Mouse (Mus musculus) hindbrain, postnatal 0 days (tissue): ENCODE measurements at regions not wholly inside any gene's neighbourhood (a gene's known extent, or its start where the extent isn't known, plus 50 kb on each side); places are given as distances from the start of the nearest gene placed in this dataset.

ENCODE experiments used
- ATAC-seq: fragments of 200-750 bp; cut with Nextera tagmentation; 2 replicates; pipeline ENCODE4 v1.8.0; 2017; ENCODE audit warnings: mild to moderate bottlenecking, moderate TSS enrichment, moderate library complexity
- DNase-seq: peaks from one replicate; pipeline ENCODE4 v3.0.0-alpha.2; 2015; ENCODE audit warnings: low spot score
- H3K27ac ChIP-seq: fragments of 300-500 bp; sonication (generic); 2 replicates; pipeline ENCODE4 v1.5.1; 2014; ENCODE audit warnings: mild to moderate bottlenecking
- H3K27me3 ChIP-seq: fragments of 300-500 bp; sonication (generic); 2 replicates; pipeline ENCODE4 v1.6.1; 2014; ENCODE audit warnings: low read length, mixed read lengths; ENCODE audit not compliant: insufficient read depth
- H3K36me3 ChIP-seq: fragments of 300-500 bp; sonication (generic); 2 replicates; pipeline ENCODE4 v1.6.1; 2014; ENCODE audit warnings: low read length, mixed read lengths; ENCODE audit not compliant: insufficient read depth
- H3K4me1 ChIP-seq: fragments of 300-500 bp; sonication (generic); 2 replicates; pipeline ENCODE4 v1.6.1; 2014; ENCODE audit warnings: antibody characterized with exemption, low read length, mixed read lengths; ENCODE audit not compliant: insufficient read depth
- H3K4me2 ChIP-seq: fragments of 300-500 bp; sonication (generic); 2 replicates; pipeline ENCODE4 v1.6.1; 2014; ENCODE audit warnings: low read depth, mild to moderate bottlenecking, low read length, moderate library complexity, mixed read lengths
- H3K4me3 ChIP-seq: fragments of 300-500 bp; sonication (generic); 2 replicates; pipeline ENCODE4 v1.5.1; 2014; ENCODE audit warnings: low read length
- H3K9ac ChIP-seq: fragments of 300-500 bp; sonication (generic); replicated peaks from 2 replicates; pipeline ENCODE4 v1.6.1; 2014; ENCODE audit warnings: mild to moderate bottlenecking, low read length, moderate library complexity, mixed read lengths
- H3K9me3 ChIP-seq: fragments of 300-500 bp; sonication (generic); 2 replicates; pipeline ENCODE4 v1.6.1; 2016; ENCODE audit warnings: low read length, mixed read lengths
- CTCF ChIP-seq: IDR thresholded peaks from 2 replicates; pipeline ENCODE4 v1.5.1; 2016; ENCODE audit warnings: antibody characterized with exemption, control low read depth, low read depth
- WGBS: fragments of 180-500 bp; shearing (Covaris S2); extraction: QIAGEN DNeasy Blood & Tissue Kit; methylation state at CpG from one replicate; pipeline ENCODE4 v1.1.7; 2014; 5-methylcytosine and 5-hydroxymethylcytosine counted together

DNA sequence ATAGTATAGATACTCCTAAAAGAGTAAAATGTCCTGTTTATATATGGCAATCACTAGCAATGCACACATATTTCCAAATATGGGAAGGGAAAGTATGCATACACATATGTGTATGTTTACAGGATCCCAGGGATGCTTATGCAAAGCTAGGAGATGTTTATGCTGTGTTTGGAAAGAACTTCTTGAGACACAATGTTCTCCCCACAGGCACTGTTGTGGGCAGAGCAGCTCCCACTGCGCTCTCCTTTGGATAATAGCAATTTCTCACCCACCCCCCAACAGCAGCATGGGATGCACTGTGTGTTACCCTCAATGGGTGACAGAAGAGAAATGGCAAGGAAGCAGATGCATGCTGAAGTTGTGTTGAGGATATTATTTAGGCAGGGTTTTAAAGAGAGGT is 491.7 kb upstream of the Pkn2 start:
- Histone ChIP-seq H3K4me2 (no peak overlapping the region), H3K9me3 (no peaks in the 10 kb centered on the region), H3K36me3 (no peaks in the 10 kb centered on the region), H3K4me3 (no peak overlapping the region), H3K27me3 (no peaks in the 10 kb centered on the region), H3K4me1 (no peaks in the 10 kb centered on the region), H3K27ac (no peak overlapping the region), H3K9ac (no peak overlapping the region)
- TF ChIP-seq CTCF = no peak
- no peak for ATAC-seq
- DNase-seq = no peak
- WGBS = 100% methylated on average over 1 of the region's 1 CpGs

DNA sequence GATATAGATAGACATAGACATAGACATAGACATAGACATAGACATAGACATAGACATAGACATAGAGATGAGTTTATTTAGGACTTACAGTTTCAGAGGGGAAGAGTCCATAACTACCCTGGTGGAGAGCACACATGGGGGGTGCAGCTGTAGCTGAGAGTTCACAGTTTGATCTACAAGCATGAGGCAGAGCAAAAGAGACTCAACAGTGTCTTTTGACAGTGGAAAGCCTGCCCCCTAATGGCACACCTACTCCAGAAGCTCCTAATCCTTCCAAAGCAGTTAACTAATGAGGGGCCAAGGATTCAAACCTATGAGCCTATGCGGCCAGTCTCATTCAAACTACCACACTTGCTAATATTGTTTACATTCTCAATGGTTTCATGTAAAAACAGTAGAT is 487.2 kb upstream of the Pkn2 start:
- TF ChIP-seq CTCF = no peak
- Histone ChIP-seq H3K4me2 (no peak overlapping the region), H3K36me3 (no peaks in the 10 kb centered on the region), H3K9ac (no peak overlapping the region), H3K4me3 (no peak overlapping the region), H3K27ac (no peak overlapping the region), H3K9me3 (no peaks in the 10 kb centered on the region), H3K27me3 (no peaks in the 10 kb centered on the region), H3K4me1 (no peaks in the 10 kb centered on the region)
- no peak for ATAC-seq
- WGBS = 92% methylated on average over 1 of the region's 1 CpGs
- no peak for DNase-seq

DNA sequence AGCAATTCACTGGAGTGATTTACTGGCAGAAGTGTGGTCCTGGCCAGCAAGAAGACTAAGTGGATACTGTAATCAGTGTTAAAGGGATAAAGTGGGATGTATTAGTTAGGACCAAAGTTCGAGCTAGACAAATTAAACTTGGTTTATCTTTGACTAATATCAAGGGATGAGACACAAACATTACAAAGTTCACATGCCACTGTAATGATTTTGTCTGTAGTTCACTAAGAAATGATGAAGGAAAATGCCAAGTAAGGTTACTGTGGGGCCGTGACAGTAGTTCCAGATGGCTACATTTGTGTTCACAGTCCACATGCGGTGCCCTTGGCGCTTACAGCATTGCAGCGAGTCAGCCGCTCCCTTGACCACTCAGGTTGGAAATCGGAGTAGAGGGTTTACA is 458.2 kb upstream of the Pkn2 start:
- H3K4me3 ChIP-seq = no peak overlapping the region
- H3K4me1 ChIP-seq = no peaks in the 10 kb centered on the region
- no peak for TF ChIP-seq CTCF
- DNase-seq (no peak), ATAC-seq (no peak)
- WGBS = 91% methylated on average over 7 of the region's 7 CpGs
- H3K36me3 ChIP-seq = no peaks in the 10 kb centered on the region
- H3K27ac ChIP-seq = no peak overlapping the region
- H3K9ac ChIP-seq = no peak overlapping the region
- no peak overlapping the region for H3K4me2 ChIP-seq
- no peaks in the 10 kb centered on the region for H3K27me3 ChIP-seq
- H3K9me3 ChIP-seq = no peaks in the 10 kb centered on the region

DNA sequence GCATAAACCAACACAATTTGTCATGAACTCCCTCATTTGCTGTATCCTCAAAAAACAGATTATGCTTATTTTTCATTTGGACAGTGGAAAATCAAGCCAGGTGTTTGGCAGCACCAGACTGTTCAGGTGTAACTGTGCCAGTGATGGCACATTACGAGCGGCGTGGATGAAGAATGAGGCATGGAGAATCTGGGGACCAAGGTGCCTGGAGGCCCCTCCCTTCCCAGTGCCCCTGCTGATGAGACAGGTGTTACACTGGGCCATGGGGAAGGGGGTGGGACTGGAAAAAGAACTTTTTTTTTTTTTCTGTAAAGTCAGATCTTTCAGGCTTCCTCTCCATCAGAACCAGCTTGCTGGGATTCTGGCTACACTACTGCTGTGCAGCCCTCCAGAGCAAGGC is 451.5 kb upstream of the Pkn2 start:
- no peak overlapping the region for H3K4me2 ChIP-seq
- no peak for TF ChIP-seq CTCF
- 84% methylated on average over 3 of the region's 3 CpGs for WGBS
- no peak overlapping the region for H3K4me3 ChIP-seq
- H3K9ac ChIP-seq = no peak overlapping the region
- no peaks in the 10 kb centered on the region for H3K9me3 ChIP-seq
- no peak overlapping the region for H3K27ac ChIP-seq
- ATAC-seq (no peak), DNase-seq (no peak)
- no peaks in the 10 kb centered on the region for H3K4me1 ChIP-seq
- H3K36me3 ChIP-seq = no peaks in the 10 kb centered on the region
- no peaks in the 10 kb centered on the region for H3K27me3 ChIP-seq

DNA sequence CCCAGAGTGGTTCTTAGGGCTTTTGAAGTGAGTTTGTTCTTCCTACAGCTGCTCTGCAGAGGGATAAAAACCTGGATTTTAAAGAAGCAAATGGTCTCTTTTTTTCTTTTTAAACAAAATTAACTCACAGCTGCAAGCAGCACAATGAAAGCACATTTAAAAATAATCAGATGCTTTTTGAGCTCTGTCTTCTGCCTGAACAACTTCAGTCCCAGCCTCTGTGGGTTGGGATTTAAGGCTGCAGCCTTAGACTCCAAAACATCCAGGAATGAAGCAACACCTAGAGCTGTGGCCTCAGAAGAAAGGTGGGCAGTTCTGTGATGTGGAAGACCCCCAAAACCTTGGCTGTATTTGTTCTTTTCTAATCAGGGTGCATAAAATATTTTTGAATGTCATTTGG is 446.7 kb upstream of the Pkn2 start:
- Histone ChIP-seq H3K9me3 (no peaks in the 10 kb centered on the region), H3K36me3 (no peaks in the 10 kb centered on the region), H3K27me3 (no peaks in the 10 kb centered on the region), H3K9ac (no peak overlapping the region), H3K4me3 (no peak overlapping the region), H3K4me2 (no peak overlapping the region), H3K4me1 (no peaks in the 10 kb centered on the region), H3K27ac (no peak overlapping the region)
- no peak for ATAC-seq
- no peak for DNase-seq
- TF ChIP-seq CTCF = no peak

DNA sequence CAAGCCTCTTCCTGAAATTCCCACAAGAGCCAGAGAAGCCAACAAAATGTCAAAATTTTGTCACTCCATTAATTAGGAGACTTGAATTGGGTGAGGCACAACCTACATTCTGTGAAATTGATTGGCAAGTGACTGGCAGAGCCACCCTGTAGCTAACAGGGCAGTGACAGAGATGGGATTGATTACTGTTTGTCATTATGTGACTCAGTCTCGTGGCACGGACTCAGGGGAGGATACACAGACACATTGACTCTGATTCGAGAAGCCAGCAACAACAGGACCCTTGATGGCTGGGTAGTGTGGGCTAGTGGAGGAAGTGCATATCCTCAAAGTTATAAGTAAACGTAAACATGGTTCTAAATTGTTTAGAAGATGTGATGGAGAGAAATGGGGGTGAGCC is 445.8 kb upstream of the Pkn2 start:
- no peak for TF ChIP-seq CTCF
- no peak overlapping the region for H3K4me3 ChIP-seq
- H3K27ac ChIP-seq = no peak overlapping the region
- no peaks in the 10 kb centered on the region for H3K27me3 ChIP-seq
- no peak for DNase-seq
- 63% methylated on average over 4 of the region's 4 CpGs for WGBS
- H3K9ac ChIP-seq = no peak overlapping the region
- no peaks in the 10 kb centered on the region for H3K4me1 ChIP-seq
- no peak for ATAC-seq
- H3K36me3 ChIP-seq = no peaks in the 10 kb centered on the region
- H3K9me3 ChIP-seq = no peaks in the 10 kb centered on the region
- no peak overlapping the region for H3K4me2 ChIP-seq

DNA sequence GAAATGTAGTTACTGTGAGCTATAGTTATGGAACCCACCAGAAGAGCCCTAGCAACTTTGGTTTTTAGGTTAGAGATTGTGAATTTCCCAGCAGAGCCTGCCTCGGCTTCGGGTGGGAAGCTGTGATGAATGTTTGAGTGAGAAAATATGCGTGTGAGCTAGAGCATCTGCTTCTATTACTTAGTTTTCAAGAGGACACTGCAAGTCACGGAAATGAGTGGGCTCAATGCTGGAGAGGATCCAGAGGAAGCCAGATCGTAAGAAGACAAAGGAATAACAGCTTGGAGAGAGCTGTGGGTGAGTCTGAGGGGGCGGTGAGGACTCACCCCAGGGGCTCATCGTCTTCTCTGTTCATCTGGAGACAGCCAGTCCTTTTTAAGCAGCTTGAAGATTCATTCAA is 434.7 kb upstream of the Pkn2 start:
- Histone ChIP-seq H3K27ac (no peak overlapping the region), H3K4me2 (no peak overlapping the region), H3K9me3 (no peaks in the 10 kb centered on the region), H3K9ac (no peak overlapping the region), H3K4me3 (no peak overlapping the region), H3K4me1 (no peaks in the 10 kb centered on the region), H3K36me3 (no peaks in the 10 kb centered on the region), H3K27me3 (no peaks in the 10 kb centered on the region)
- WGBS = 44% methylated on average over 7 of the region's 7 CpGs
- ATAC-seq (no peak), DNase-seq (no peak)
- TF ChIP-seq CTCF = no peak
